Mouse (Mus musculus) mouse embryonic stem cell (cell line): ENCODE results near the gene Gm9774.

ENCODE experiments used
- in situ Hi-C, 2 experiments: fragments of 300-500 bp; cut with MboI; formaldehyde crosslinking; loops; 1 replicate in 1 of 2; 3 replicates in 1 of 2; pipeline ENCODE4 v1.14.3; 2019 to 2020; ENCODE audit warnings: low sequenced_read_pairs in 2 of 2, low pct_unique_long_range_greater_than_20kb in 1 of 2, mixed read lengths in 1 of 2; ENCODE audit not compliant: unreplicated experiment in 1 of 2

The Gm9774 gene

DNA sequence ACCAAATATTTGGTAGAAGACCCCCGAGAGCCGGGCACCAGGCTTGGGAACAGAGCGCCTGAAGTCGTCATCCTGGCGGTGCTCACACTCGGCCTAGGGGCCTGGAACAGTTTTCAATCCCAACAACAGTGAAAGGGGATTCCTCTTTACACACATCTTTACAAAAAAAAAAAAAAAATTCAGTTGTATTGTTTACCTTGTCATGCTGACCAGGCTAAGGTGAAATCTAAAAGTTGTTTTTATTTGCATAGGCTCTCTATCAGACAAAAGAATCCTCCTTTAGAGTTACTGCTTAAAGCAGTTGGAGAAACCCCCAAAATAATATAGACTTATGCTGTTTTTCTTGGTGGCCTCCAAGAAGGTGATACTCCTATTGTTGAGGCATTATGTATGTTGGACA, at the start of gene Gm9774:
Gm9774 (minus strand) TSS at position 101 of the 400 bp plus-strand sequence.
- in situ Hi-C loops, result no loop called here

DNA sequence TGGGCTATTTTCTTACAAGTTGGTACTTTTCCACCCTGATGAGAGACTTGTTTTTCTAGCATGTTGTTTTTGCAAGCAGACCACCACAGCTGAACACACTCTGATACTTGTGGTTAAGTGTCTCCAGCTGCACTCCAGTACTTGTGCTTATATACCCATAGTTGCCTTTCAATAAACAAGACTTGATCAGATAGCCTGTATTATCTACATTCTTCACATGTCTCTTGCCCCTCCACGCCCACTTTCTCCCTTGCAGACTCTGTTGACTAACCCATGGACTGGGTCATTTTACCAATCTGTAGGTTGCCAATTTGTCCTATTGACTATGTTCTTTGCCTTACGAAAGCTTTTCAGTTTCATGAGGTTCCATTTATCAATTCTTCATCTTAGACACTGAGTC, 40.9 kb upstream of the Gm9774 start:
- in situ Hi-C loops, result no loop called here

DNA sequence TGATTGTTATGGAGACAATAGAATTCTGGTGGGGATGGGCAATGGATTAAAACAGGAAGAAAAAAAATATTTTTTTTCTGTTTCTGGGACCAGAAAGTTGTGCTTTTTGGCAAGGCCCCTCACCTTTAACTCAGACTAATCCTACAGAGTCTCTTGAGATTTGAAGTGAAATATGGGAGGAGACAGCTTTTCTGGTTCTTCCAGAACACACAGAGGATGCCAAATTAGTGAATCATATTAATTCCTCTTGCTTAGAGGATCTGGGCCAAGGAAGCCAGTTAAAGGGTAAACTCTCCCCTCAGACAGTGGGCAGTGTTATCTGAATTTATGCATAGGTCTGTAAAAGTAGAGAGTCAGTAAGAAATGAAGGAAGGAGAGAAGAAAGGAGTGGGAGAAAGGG, 38.2 kb upstream of the Gm9774 start:
- in situ Hi-C loops, result no loop called here

DNA sequence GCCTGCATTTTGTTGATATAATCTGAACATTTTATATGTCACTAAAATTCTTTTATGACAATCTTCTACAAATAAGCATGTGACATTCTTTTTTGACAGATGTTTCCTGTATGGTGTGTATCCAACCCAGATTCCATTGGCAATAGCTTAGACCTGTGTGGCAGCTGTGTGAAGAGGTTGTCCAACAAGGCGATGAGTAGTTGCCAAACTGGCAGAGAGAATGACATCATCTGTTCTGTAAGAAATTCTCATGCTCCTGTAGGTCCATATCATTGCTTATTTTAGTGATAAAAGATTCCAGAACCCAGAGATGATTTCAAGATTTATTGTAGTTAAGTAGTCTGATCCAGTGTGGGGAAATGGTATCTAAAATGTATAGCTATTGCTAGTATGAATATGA, 37.4 kb upstream of the Gm9774 start:
- in situ Hi-C loops, result no loop called here

DNA sequence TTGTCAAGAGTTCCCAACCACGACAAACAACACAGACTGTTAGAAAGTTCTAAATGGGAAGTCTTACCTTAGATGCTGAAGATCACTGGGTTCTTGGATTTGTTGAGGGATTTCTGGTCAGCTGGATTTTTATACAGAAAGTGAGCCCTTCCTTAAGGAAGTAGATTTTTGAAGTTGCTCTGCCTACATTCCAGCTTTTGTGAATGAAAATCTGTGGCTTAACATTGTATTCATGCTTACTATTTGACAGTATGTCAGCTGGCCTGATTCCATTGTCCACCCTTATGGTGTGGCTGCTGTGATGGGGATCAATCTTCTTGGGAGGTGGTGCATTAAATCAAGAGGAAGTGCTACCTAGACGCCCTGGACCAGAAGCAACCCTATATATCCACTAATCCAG, 29.4 kb upstream of the Gm9774 start, which contains the start of gene Sprr3:
Sprr3 (minus strand) TSS at position 101 of the 400 bp plus-strand sequence.
- in situ Hi-C loops, result no loop called here

DNA sequence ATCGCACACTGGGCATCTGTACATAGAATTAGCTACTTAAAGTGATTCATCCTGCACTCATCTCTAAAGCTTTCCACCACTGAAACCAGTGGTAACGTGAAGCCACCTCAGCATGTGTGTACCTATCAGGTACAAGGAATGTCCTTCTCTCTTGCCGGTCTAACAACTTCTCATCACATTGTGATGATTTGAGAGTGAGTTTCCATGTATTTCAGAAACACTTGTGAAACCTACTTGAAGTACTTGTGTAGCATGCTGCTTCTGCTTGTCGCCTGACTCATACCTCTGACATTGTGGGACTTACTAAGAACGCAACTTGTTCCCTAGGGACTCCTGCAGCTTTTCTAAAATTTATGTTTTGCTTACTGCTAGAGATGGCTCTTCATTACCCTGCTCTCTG, 25.9 kb upstream of the Gm9774 start:
- in situ Hi-C loops, result no loop called here

DNA sequence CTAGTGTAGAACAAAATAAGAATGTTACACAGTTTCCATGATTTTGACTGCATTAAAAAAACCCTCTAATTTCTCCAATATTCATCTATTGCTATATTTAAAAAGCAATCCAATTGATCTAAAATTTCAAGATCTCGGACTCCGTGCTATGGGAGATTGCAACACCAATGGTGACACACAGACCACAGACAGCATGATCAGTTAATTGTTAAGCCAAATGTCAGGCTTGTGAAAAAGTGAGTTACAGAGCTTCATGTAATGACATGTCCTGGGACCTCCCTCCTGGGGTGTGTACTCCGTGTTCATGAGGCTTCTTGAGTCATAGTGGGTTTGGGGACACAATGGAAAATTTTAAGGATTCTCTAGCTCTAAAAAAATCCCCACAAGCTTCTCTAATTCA, 11.0 kb upstream of the Gm9774 start:
- in situ Hi-C loops, result no loop called here

DNA sequence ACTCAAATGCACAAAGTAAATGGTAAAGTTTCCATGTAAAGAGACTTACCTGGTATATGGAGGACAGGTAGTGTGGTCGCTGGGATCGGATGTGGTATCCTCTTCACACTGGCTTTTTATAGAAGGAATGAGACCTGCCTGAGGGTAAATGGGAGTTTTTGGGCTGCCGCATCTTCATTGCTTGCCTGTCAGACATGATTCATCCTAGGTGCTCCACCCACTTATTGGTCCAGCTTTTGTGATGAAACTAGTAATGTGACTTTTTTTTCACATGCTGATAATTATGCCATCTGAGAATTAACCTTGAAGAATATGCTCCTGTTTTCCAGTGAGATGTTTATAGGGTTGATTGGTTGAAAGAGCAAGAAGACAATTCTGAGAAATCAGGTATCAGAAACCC, 9.5 kb upstream of the Gm9774 start, which contains the start of gene Sprr1b:
Sprr1b (minus strand) TSS at position 101 of the 400 bp plus-strand sequence.
- in situ Hi-C loops, result no loop called here

DNA sequence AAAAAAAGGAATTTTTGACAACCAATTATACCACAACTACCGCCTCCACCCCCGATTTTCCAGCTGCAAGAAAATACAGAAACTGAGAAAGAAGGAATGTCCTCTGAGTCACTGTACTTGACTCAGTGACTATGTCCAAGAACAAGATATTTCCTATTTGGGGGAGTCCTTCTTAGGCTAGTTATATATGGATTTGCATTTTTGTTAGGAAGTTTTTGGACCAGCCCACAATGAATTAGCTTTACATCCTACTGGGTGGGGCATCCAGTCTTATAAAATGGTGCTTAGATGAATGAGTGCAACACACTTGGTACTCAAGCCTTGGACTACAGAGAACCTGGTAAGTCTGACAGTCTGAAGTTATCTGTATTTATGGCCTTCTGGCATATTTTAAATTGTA, 3.1 kb upstream of the Gm9774 start, which contains the start of gene Sprr2k:
Sprr2k (plus strand) TSS at position 301 of the 400 bp plus-strand sequence.
- in situ Hi-C loops, result no loop called here

DNA sequence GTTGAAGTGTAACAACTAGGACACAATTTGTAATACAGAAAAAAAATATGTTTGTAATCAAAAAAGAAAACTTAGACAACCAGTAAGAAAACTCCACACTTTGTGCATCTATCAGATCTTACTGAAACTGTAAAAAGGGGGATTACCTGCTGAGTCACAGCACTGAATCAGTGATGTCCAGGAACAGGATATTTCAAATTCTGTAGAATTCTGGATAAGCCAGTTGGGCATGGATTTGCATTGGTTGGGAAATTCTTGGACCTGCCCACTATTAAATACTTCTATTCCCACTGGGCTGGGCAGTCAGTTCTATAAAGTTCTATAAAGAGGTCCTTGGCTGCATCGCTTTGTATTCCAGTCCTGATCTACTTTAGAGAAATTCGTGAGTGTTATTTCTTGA, 11.4 kb downstream of the Gm9774 start, which contains the start of gene Sprr2j-ps:
Sprr2j-ps (plus strand) TSS at position 301 of the 400 bp plus-strand sequence.
- in situ Hi-C loops, result no loop called here

DNA sequence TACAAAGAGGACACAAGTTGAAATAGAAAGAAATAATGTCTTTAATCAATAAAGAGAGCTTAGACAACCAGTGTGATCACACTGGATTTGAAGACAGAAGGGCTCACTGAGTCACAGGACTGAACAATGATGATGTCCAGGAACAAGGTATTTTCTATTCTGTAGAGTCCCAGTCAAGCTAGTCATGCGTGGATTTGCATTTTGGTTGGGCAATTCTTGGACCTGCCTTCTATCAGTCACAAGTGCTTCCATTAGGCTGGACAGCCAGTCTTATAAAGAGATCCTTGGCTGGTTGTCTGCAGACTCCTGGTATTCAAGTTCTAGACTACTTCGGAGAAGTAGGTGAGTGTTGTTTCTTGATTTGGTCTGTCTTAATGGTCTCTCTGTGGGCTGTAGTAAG, 21.5 kb downstream of the Gm9774 start, which contains the start of gene Sprr2i:
Sprr2i (plus strand) TSS at position 301 of the 400 bp plus-strand sequence.
- in situ Hi-C loops, result no loop called here

DNA sequence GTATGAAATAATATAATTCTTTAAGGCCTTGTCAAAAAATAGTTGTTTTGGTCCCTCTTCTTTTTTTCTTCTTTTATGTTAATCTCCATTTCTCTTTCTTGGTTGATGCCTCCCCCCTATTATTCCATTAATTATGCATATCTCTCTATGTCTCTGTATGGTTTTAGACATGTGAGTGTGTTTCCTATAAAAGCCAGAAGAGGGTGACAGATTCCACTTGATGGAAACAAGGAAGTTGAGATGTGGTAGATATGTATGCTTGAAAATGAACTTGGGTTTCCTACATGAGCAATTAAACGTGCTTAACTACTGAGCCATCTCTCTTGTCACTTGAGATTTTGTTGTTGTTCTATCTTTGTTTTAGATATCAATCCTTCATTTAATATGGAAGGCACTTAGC, 34.9 kb downstream of the Gm9774 start:
- in situ Hi-C loops, result no loop called here

DNA sequence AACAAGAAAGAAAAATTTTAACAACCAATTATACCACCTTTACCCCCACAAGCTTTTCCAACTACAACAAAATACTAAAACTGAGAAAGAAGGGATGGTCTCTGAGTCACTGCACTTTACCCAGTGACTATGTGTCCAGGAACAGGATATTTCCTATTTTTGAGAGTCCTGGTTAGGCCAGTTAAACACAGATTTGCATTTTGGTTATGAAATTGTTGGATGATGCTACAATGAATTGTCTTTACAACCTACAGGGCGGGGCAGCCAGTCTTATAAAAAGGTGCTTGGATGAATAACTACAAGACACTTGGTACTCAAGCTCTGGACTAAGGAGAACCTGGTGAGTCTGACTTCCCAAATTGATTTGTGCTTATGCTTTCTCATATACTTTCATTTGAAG, 43.8 kb downstream of the Gm9774 start, which contains the start of gene Sprr2h:
Sprr2h (plus strand) TSS at position 301 of the 400 bp plus-strand sequence.
- in situ Hi-C loops, result no loop called here
